Mouse (Mus musculus) liver, embryonic 14.5 days (tissue): ENCODE measurements around the gene Hivep3.

ENCODE experiments used
- CTCF ChIP-seq: IDR thresholded peaks from 2 replicates; pipeline ENCODE4 v1.5.1; 2016; ENCODE audit warnings: antibody characterized with exemption, low read depth, control low read depth
- EP300 ChIP-seq: IDR thresholded peaks from 2 replicates; pipeline ENCODE4 v1.6.1; 2016; ENCODE audit warnings: antibody characterized with exemption, low read depth

DNA sequence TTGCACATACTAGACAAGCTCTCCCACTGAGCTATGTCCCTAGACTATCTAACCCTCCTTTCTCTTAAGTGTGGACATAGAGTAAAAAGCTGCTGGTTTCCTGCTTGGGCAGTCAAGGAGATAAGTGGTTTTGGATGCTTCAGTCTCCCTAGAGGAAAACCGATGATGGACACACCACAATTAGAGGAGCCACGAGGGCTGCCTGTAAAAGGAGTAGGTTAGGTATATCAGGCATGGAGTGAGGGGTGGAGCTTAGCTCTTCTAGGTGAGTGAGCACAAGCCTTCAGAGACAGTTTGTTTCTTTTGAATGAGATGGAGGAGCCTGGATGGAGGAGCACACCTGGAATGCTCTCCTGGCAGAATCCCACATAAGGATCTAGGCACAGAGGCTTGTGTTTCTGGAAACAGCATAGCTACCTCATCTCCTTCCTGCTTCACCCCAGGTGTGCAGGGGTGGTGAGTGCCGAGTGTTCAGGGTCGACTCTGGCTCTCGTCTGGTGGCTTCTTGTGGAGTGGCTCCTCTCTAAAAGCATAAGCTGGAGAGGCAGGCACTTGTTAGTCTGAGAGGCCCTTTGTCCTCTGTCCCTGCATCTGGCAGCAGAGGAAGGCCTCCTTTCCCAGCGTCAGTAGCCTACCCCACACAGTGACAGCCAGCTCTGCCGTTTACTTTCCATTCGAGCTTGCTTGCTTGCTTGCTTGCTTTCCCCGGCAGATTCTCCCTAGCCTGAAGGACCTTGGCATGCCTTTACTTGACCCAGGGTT is 5.9 kb downstream of the Hivep3 start:
- TF ChIP-seq EP300 (no peak), CTCF (no peak)
